Mouse (Mus musculus) E14TG2a.4 (cell line): Measurements from ENCODE around the gene U2surp.

Source experiments
- H3K27me3 ChIP-seq: 2 replicates; pipeline ENCODE4 v1.6.1; 2014; ENCODE audit warnings: low read length, control low read depth; ENCODE audit not compliant: insufficient read depth
- H3K36me3 ChIP-seq: 2 replicates; pipeline ENCODE4 v1.6.1; 2014; ENCODE audit warnings: low read length, control low read depth; ENCODE audit not compliant: insufficient read depth
- H3K4me1 ChIP-seq: replicated peaks from 2 replicates; pipeline ENCODE4 v1.6.1; 2014; ENCODE audit warnings: low read depth, low read length, control low read depth
- H3K4me3 ChIP-seq: replicated peaks from 2 replicates; pipeline ENCODE4 v1.5.1; 2014; ENCODE audit warnings: mild to moderate bottlenecking, low read length
- H3K9me3 ChIP-seq: 2 replicates; pipeline ENCODE4 v1.6.1; 2014; ENCODE audit warnings: low read length, control low read depth
- CTCF ChIP-seq: conservative IDR thresholded peaks from 2 replicates; pipeline ENCODE4 v1.5.1; 2014; ENCODE audit warnings: low read length
- NANOG ChIP-seq: IDR thresholded peaks from 2 replicates; pipeline ENCODE4 v1.6.1; 2014; ENCODE audit warnings: borderline replicate concordance, low read length, mixed read lengths
- POU5F1 ChIP-seq: IDR thresholded peaks from 2 replicates; pipeline ENCODE4 v1.6.1; 2014; ENCODE audit warnings: low read length, borderline replicate concordance

The U2surp gene

DNA sequence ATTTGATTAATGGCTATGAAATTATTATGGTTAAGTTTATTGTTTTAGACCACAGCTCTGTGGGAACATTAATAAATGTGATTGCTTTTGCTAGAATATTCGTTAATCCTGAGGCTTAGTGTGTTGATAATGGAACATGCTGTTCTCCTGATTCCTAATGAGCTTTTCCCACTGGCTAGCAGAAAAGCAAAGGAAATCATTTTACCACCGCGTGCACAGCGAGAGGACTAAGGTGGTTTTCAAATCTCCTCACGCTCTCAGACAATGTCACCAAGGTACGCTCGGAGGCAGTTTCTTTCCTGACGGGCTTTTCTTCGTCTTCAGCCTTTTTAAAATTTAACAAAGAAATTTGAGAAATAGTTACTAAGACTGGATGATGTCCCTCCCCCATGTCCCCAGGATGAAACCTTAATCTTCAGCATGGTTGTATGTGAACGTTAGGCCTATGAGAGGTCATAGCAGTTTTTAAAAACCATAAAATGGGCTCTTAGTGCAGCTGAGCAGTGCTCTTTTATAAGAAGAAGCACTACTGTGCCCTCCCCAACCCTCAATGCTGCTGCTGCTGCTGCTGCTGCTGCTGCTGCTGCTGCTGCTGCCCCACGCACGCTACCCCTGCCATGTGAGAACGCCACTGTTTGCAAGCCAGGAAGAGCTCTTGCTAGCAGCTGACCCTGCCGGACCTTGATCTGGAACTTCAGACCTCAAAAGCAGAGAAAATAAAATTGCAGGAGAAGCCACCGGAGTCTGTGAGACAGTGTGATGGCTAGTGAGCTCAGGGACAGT is 30.0 kb upstream of the U2surp start:
- Histone ChIP-seq H3K36me3 (no peaks in the 10 kb centered on the region), H3K4me1 (peaks cover 16% of the 10 kb centered on the region), H3K4me3 (no peak overlapping the region), H3K27me3 (no peaks in the 10 kb centered on the region), H3K9me3 (no peaks in the 10 kb centered on the region)
- TF ChIP-seq NANOG, result no peak

GRCm38 (mm10) chr9:95541208-95541607 is 29.4 kb upstream of the U2surp start:
- H3K36me3 ChIP-seq, result no peaks in the 10 kb centered on the region
- H3K4me3 ChIP-seq, result no peak overlapping the region
- no peak for TF ChIP-seq NANOG
- TF ChIP-seq CTCF, result no peak
- no peak for TF ChIP-seq POU5F1
- no peaks in the 10 kb centered on the region for H3K27me3 ChIP-seq
- H3K9me3 ChIP-seq, result no peaks in the 10 kb centered on the region
- H3K4me1 ChIP-seq, result peaks cover 10% of the 10 kb centered on the region

GRCm38 (mm10) chr9:95540487-95540886 is 28.7 kb upstream of the U2surp start:
- Histone ChIP-seq H3K4me3 (no peak overlapping the region), H3K36me3 (no peaks in the 10 kb centered on the region), H3K27me3 (no peaks in the 10 kb centered on the region), H3K4me1 (0 out of 2 replicates have a peak, but pooled peaks cover 5% of the 10 kb centered on the region), H3K9me3 (no peaks in the 10 kb centered on the region)
- peak; percentile 87 for TF ChIP-seq CTCF
- no peak for TF ChIP-seq POU5F1

DNA sequence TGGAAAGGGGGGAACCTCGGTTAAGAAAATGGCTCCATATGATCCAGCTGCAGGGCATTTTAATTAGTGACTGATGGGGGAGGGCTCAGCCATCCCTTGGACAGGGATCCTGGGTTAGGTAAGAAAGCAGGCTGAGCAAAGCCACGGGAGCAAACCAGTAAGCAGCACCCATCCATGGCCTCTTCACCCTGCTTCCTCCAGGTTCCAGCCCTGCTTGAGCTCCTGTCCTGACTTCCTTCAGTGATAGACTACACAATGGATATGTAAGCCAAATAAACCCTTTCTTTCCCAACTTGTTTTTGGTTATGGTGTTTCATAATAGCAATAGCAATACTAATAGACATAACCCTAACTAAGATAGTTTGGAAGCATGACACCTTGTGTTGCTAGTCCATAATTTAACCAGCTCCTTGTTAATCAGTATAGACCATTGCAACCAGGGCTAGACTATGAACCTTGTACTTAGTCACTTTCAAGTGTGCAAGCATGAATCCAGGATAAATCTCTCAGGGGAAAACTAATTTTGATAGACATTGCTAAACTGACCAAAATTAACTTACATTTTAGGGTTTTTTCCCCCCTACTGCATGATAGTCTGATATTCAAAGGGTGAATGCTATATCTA is 27.5 kb upstream of the U2surp start:
- H3K4me3 ChIP-seq, result no peak overlapping the region
- H3K9me3 ChIP-seq, result no peaks in the 10 kb centered on the region
- H3K27me3 ChIP-seq, result no peaks in the 10 kb centered on the region
- no peak for TF ChIP-seq CTCF
- TF ChIP-seq POU5F1, result no peak
- no peak for TF ChIP-seq NANOG
- no peaks in the 10 kb centered on the region for H3K36me3 ChIP-seq
- H3K4me1 ChIP-seq, result 0 out of 2 replicates have a peak, but pooled peaks cover 5% of the 10 kb centered on the region

GRCm38 (mm10) chr9:95533817-95534216 is 22.0 kb upstream of the U2surp start:
- Histone ChIP-seq H3K9me3 (no peaks in the 10 kb centered on the region), H3K27me3 (no peaks in the 10 kb centered on the region), H3K36me3 (no peaks in the 10 kb centered on the region), H3K4me3 (no peak overlapping the region), H3K4me1 (no peaks in the 10 kb centered on the region)
- TF ChIP-seq POU5F1 (no peak), CTCF (peak; percentile 54)

GRCm38 (mm10) chr9:95531144-95531543 is 19.3 kb upstream of the U2surp start:
- H3K36me3 ChIP-seq, result no peaks in the 10 kb centered on the region
- no peak for TF ChIP-seq NANOG
- TF ChIP-seq POU5F1, result no peak
- TF ChIP-seq CTCF, result no peak
- H3K4me1 ChIP-seq, result peaks cover 7% of the 10 kb centered on the region
- H3K4me3 ChIP-seq, result no peak overlapping the region
- no peaks in the 10 kb centered on the region for H3K27me3 ChIP-seq
- no peaks in the 10 kb centered on the region for H3K9me3 ChIP-seq

DNA sequence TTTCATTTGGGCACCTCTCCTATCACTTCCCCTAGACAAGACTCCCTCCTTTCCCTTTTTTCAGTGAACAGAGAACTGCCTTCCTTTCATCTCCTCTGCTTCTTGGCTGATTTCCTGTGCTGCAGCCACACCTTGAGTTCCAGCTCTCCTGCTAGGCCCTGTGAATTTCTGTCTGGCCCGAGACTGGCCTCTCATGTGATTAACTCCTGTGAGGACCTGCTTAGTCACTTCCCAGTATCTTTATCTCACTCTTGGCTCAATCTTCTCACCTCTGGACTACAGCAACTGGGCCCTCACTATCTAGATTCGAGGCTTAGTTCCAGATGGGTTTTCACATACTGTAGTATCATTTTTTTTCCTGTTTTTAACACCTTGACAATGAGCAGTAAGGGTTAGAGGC is 15.9 kb upstream of the U2surp start:
- H3K36me3 ChIP-seq, result peaks cover 5% of the 10 kb centered on the region; the same call in 1 of the 2 replicates
- H3K4me3 ChIP-seq, result no peak overlapping the region
- H3K9me3 ChIP-seq, result no peaks in the 10 kb centered on the region
- no peaks in the 10 kb centered on the region for H3K27me3 ChIP-seq
- peaks cover 30% of the 10 kb centered on the region for H3K4me1 ChIP-seq
- TF ChIP-seq POU5F1 (no peak), CTCF (no peak), NANOG (no peak)

GRCm38 (mm10) chr9:95525961-95526360 is 14.2 kb upstream of the U2surp start:
- Histone ChIP-seq H3K4me3 (no peak overlapping the region), H3K4me1 (peaks cover 43% of the 10 kb centered on the region), H3K9me3 (no peaks in the 10 kb centered on the region), H3K27me3 (no peaks in the 10 kb centered on the region), H3K36me3 (peaks cover 5% of the 10 kb centered on the region; the same call in 1 of the 2 replicates)
- no peak for TF ChIP-seq POU5F1
- TF ChIP-seq NANOG, result no peak
- no peak for TF ChIP-seq CTCF

DNA sequence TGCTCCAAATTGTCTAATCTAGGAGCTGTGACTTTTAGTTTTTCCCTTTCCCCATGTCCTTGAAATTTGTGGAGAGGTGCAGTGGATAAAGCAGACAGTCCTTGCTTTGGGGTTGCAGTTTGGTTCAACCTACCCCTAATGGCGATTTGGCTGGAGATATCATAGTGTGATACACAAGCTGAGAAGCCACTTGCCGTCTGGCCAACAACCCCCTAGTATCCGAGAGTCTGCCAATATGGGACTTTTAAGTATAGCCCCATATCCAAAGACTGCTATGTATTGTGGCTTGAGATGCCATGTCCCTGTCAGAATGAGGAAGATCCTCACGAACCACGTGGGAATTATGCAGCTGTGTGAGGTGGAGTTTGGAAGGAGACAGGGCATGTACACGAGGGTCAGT is 13.6 kb upstream of the U2surp start:
- TF ChIP-seq CTCF (no peak), NANOG (no peak), POU5F1 (no peak)
- H3K27me3 ChIP-seq, result no peaks in the 10 kb centered on the region
- no peaks in the 10 kb centered on the region for H3K9me3 ChIP-seq
- H3K4me3 ChIP-seq, result no peak overlapping the region
- H3K36me3 ChIP-seq, result peaks cover 5% of the 10 kb centered on the region; the same call in 1 of the 2 replicates
- peaks cover 49% of the 10 kb centered on the region for H3K4me1 ChIP-seq
